Mouse (Mus musculus) midbrain, embryonic 13.5 days (tissue): Measurements from ENCODE around the gene Cntn4. TPM values are rescaled to one million over a fixed set of nuclear protein-coding genes. Genes with fewer than 3 reads are reported as not detected.
A peak's percentile ranks its signal among the peaks of the same experiment; 100 is the strongest.

Experiments
- ATAC-seq: fragments of 200-750 bp; cut with Nextera tagmentation; 2 replicates; pipeline ENCODE4 v1.8.0; 2017; ENCODE audit warnings: mild to moderate bottlenecking, moderate TSS enrichment, moderate library complexity
- H3K27ac ChIP-seq: fragments of 300-500 bp; sonication (generic); 2 replicates; pipeline ENCODE4 v1.5.1; 2015; ENCODE audit warnings: inconsistent platforms, mild to moderate bottlenecking, moderate library complexity
- H3K27me3 ChIP-seq: fragments of 300-500 bp; sonication (generic); 2 replicates; pipeline ENCODE4 v1.6.1; 2015; ENCODE audit warnings: mild to moderate bottlenecking, inconsistent platforms
- H3K36me3 ChIP-seq: fragments of 300-500 bp; sonication (generic); 2 replicates; pipeline ENCODE4 v1.6.1; 2015; ENCODE audit warnings: mild to moderate bottlenecking, inconsistent platforms
- H3K4me1 ChIP-seq: fragments of 300-500 bp; sonication (generic); replicated peaks from 2 replicates; pipeline ENCODE4 v1.6.1; 2015; ENCODE audit warnings: inconsistent platforms
- H3K4me2 ChIP-seq: fragments of 300-500 bp; sonication (generic); replicated peaks from 2 replicates; pipeline ENCODE4 v1.6.1; 2015; ENCODE audit warnings: moderate library complexity, mild to moderate bottlenecking, inconsistent platforms
- H3K4me3 ChIP-seq: fragments of 300-500 bp; sonication (generic); replicated peaks from 2 replicates; pipeline ENCODE4 v1.5.1; 2015; ENCODE audit warnings: mild to moderate bottlenecking, inconsistent platforms
- H3K9ac ChIP-seq: fragments of 300-500 bp; sonication (generic); replicated peaks from 2 replicates; pipeline ENCODE4 v1.6.1; 2015; ENCODE audit warnings: mild to moderate bottlenecking, inconsistent platforms
- H3K9me3 ChIP-seq: fragments of 300-500 bp; sonication (generic); 2 replicates; pipeline ENCODE4 v1.6.1; 2016; ENCODE audit warnings: mild to moderate bottlenecking, inconsistent platforms
- WGBS: fragments of 180-500 bp; shearing (Covaris S2); methylation state at CpG from one replicate; pipeline ENCODE4 v1.1.7; 2015; 5-methylcytosine and 5-hydroxymethylcytosine counted together
- polyA plus RNA-seq: library from polyadenylated mRNA; unstranded; fragments of >200 nt; fragmentation: Nextera tagmentation; extraction: Ambion mirVana; gene quantifications from 2 replicates; pipeline ENCODE4 v1.2.1, GENCODE M21; 2015

Cntn4 gene
- polyA plus RNA-seq, 1 experiment from 2014 or later, result 10.9 TPM

DNA sequence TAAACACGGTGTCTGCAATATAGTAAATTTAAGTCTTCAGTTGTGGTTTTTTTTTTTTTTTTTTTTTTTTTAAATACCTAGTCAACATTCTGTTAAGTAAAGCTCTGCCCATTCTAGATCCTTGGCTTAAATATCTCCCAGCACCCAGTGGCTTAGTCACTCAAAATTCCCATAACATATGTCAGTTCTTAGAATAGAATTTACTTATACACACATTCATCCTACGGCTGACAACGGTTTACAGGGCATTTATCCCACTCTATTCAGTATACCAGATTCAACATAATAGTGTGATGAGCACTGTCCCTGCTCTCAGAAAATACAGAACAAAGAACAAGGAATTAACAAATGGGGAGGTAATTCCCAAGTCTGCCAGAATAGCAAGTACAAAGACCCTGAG, 939.6 kb downstream of the Cntn4 start:
- ATAC-seq, result no peak
- no peak overlapping the region for H3K4me2 ChIP-seq
- no peak overlapping the region for H3K4me3 ChIP-seq
- no peaks in the 10 kb centered on the region for H3K9me3 ChIP-seq
- H3K27ac ChIP-seq, result no peak overlapping the region
- no peaks in the 10 kb centered on the region for H3K4me1 ChIP-seq
- H3K9ac ChIP-seq, result no peak overlapping the region
- H3K27me3 ChIP-seq, result no peaks in the 10 kb centered on the region
- H3K36me3 ChIP-seq, result no peaks in the 10 kb centered on the region
- WGBS, result 72% methylated on average over 3 of the region's 3 CpGs

DNA sequence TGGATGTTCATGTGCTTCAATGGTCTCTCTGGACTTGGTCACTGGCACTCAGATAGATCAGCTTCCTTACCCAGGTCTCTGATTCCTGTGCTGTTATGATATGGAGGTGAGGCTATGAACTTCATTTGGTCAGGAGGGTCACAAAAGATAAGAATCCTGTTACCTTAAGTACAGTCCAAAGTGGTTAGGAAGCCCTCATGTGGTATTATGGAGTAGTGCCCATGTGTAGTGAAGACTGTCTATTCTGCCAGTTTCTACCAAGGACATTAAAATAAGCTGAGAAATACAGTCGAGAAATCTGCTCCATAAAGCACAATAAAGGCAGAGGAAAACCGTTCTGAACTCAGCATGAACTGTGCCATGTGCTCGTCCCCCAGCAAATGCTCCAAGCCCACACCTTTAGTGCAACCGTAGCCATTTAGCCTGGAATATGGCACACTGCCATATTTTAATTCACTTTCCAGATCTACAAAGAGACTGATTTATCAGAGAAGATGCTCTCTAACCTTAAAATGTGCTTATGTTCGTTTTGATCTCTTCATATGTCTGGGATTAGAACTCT, 943.8 kb downstream of the Cntn4 start:
- Histone ChIP-seq H3K4me2 (no peak overlapping the region), H3K27me3 (no peaks in the 10 kb centered on the region), H3K36me3 (no peaks in the 10 kb centered on the region), H3K27ac (no peak overlapping the region), H3K9ac (no peak overlapping the region), H3K4me3 (no peak overlapping the region), H3K4me1 (no peaks in the 10 kb centered on the region), H3K9me3 (no peaks in the 10 kb centered on the region)
- 75% methylated on average over 5 of the region's 5 CpGs for WGBS
- ATAC-seq, result no peak

DNA sequence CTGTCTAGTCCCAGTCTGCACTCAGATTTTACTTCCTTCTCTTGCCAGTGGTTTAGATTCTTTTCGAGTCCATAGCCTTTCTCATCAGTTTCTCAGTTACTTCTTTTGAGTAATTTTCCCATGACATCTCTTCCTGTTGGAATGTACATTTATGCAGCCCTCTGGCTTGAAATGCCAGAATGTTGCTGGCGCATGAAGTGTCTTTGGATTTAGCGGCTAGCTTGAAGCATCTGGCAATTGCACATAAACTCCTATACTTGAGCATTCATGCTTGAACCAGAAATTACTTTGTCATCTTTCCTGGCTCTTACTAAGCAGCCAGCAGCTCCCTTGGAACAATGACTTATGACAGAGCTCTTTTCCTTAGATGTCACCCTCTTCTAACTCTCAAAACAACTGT, 965.6 kb downstream of the Cntn4 start:
- Histone ChIP-seq H3K4me2 (no peak overlapping the region), H3K4me3 (no peak overlapping the region), H3K9ac (no peak overlapping the region), H3K4me1 (0 out of 2 replicates have a peak, but pooled peaks cover 7% of the 10 kb centered on the region), H3K36me3 (no peaks in the 10 kb centered on the region), H3K27me3 (no peaks in the 10 kb centered on the region), H3K27ac (no peak overlapping the region), H3K9me3 (no peaks in the 10 kb centered on the region)
- 89% methylated on average over 3 of the region's 3 CpGs for WGBS
- ATAC-seq, result no peak

DNA sequence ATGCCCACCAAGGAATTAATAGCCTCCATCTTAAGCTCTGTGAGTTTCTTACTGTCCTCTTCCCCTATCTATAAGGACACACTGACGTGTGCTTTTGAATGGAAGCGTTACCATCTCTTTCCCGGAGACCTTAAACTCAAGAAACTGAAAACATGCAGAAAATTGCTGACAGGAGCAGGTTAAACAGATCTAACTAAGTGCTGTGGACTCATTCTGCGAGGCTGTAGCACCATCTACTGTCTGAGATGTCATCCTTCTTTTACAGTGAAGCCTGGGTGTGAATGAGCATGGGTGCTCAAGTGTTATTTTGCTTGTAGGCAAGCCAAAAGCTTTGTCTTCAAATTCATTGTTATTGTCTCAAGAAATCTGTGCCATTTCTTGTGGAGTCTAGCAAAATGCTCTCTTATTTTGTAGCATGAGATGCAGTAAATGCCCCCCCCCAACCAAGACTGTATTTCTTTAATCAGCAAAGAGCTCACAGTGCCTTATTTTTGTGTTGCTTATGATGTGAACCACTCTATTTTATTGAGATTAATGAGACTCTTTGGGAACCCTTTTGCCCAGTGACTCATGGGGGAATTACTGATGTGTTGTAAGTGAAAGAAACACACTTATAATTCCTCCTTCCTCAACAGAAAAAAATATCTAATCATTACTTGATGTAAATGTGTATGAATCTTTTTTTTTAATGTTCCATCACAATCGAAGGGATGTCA, 968.2 kb downstream of the Cntn4 start:
- Histone ChIP-seq H3K4me1 (0 out of 2 replicates have a peak, but pooled peaks cover 7% of the 10 kb centered on the region), H3K9me3 (no peaks in the 10 kb centered on the region), H3K27me3 (no peaks in the 10 kb centered on the region), H3K4me3 (no peak overlapping the region), H3K9ac (no peak overlapping the region), H3K36me3 (no peaks in the 10 kb centered on the region), H3K4me2 (no peak overlapping the region), H3K27ac (no peak overlapping the region)
- peak; percentile 87 for ATAC-seq
- WGBS, result 44% methylated on average over 5 of the region's 5 CpGs

DNA sequence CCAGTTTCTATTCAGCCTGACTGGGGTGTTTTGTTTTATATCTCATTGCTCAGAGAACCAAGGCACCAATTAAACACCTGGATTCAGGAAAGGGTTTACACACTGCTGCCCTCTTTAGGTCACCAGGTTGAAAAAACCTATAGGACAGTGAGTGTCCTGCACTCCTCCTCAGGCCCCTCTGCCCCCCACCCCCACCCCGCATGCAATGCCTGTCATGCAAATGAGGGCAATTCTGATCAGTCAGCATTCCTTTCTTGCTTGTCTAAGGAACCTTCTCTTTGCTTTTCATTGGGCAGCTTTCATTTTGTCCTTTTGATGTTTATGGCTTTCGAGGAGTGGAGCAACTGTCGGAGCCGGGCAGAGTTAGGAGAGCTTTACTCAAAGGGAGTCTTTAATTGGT, 969.5 kb downstream of the Cntn4 start:
- Histone ChIP-seq H3K9me3 (no peaks in the 10 kb centered on the region), H3K9ac (no peak overlapping the region), H3K4me3 (no peak overlapping the region), H3K4me1 (0 out of 2 replicates have a peak, but pooled peaks cover 7% of the 10 kb centered on the region), H3K4me2 (no peak overlapping the region), H3K27ac (no peak overlapping the region), H3K36me3 (no peaks in the 10 kb centered on the region), H3K27me3 (no peaks in the 10 kb centered on the region)
- WGBS, result 25% methylated on average over 4 of the region's 4 CpGs
- ATAC-seq, result no peak

DNA sequence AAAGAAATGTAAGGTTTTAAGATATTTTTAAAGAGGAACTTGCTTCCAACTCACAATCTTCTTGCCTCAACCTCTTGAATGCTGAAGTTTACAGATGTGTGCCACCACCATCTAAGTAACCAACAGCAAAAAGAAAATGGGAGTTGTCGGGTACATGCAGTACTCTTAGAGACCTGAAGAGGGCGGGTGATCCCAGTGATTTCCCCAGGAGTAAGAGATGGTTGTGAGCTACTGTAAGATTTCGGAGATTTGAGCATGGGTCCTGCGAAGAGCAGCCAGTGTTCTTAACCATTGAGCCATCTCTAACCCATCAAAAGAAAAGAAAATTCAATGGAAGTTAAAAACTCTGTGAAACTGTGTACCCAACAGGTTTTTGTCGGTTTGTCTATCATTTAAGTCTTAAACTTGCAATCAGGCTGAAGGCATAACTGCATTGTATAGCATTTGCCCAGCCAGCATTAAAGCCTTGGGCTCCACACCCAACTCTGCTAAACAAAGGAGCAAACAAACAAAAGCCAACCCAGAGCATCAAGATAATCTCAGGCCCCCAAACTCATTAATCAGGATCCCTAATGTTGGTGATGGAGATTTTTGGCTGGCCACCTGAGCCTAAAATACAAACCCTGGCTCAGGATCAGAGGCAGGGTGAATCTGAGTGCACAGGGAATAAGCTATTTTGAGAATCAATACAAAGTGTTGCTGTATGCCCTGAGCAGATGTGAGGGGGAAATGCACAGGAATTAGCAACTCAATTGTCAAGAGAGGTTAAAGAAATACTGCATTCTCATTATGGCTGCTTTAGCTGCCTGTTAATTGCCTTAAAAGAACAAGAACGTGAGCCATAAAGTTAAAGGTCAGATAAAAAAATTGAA, 986.6 kb downstream of the Cntn4 start:
- WGBS, result 35% methylated on average over 6 of the region's 6 CpGs
- H3K9ac ChIP-seq, result no peak overlapping the region
- H3K4me3 ChIP-seq, result no peak overlapping the region
- no peak overlapping the region for H3K27ac ChIP-seq
- no peaks in the 10 kb centered on the region for H3K27me3 ChIP-seq
- H3K36me3 ChIP-seq, result no peaks in the 10 kb centered on the region
- peak; percentile 55 for ATAC-seq
- no peaks in the 10 kb centered on the region for H3K4me1 ChIP-seq
- no peak overlapping the region for H3K4me2 ChIP-seq
- no peaks in the 10 kb centered on the region for H3K9me3 ChIP-seq

DNA sequence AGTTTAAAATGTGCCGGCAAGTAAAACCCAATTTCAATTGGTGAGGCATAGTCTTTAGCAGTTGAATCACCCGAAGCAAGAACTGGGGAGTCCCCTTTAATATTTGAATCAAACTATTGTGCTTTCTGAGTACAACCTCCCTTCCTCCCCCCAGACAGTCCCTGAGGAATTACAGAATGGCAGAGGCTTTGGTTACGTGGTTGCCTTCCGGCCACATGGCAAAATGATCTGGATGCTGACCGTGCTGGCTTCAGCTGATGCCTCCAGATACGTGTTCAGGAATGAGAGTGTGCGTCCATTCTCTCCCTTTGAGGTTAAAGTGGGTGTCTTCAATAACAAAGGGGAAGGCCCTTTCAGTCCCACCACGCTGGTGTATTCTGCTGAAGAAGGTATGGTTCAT, 998.1 kb downstream of the Cntn4 start:
- Histone ChIP-seq H3K36me3 (no peaks in the 10 kb centered on the region), H3K4me3 (no peak overlapping the region), H3K27ac (no peak overlapping the region), H3K4me1 (no peaks in the 10 kb centered on the region), H3K4me2 (no peak overlapping the region), H3K9me3 (no peaks in the 10 kb centered on the region), H3K27me3 (no peaks in the 10 kb centered on the region), H3K9ac (no peak overlapping the region)
- ATAC-seq, result no peak
- WGBS, result 86% methylated on average over 8 of the region's 8 CpGs

DNA sequence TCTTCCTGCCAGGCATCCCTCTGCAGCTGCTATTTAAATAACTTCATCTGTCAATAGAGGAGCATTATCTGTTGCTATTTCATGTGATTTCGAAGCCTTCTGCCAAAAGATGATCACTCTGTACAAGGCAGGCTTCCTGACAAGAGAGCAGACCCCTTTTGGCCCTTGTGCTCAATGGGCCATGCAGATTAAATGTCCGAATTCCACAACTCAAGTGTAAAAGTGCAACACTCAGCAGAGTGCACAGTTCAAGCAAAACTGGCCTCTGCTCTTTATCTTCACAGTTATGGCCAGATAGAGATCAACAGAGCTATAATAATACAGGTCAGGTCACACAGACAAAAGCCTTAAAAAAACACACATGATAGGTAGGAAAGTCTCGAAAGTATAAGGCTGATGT, 1024.5 kb downstream of the Cntn4 start:
- Histone ChIP-seq H3K36me3 (no peaks in the 10 kb centered on the region), H3K27ac (no peak overlapping the region), H3K4me1 (no peaks in the 10 kb centered on the region), H3K4me2 (no peak overlapping the region), H3K9me3 (no peaks in the 10 kb centered on the region), H3K27me3 (no peaks in the 10 kb centered on the region), H3K9ac (no peak overlapping the region), H3K4me3 (no peak overlapping the region)
- ATAC-seq, result no peak
- WGBS, result 74% methylated on average over 3 of the region's 3 CpGs

DNA sequence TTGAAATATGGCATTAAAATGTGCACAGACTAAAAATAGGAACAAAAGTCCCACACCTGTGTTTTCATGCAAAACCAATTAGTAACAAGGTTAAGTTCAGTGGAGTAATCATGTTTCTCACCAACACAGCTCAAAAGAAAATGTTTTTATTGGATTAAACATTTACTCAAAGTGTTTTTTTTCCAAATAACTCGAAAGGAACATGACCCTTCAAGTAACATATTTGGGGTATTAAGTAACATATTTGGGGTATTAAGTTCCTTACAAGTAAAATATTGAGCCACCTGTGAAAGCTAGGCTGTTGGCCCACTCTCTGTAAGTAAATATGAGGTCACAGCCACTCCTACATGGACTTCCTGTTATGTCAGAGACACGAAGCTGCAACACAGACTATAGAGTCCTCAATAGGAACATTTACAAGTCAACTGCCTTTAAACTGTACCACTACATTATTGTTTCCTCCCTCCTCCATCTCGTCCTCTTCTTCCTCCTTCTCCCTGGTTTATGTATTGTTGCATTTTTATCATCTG, 1028.1 kb downstream of the Cntn4 start:
- Histone ChIP-seq H3K27me3 (no peaks in the 10 kb centered on the region), H3K4me2 (no peak overlapping the region), H3K27ac (no peak overlapping the region), H3K9me3 (no peaks in the 10 kb centered on the region), H3K9ac (no peak overlapping the region), H3K36me3 (no peaks in the 10 kb centered on the region), H3K4me3 (no peak overlapping the region), H3K4me1 (no peaks in the 10 kb centered on the region)
- 69% methylated on average over 3 of the region's 3 CpGs for WGBS
- no peak for ATAC-seq

DNA sequence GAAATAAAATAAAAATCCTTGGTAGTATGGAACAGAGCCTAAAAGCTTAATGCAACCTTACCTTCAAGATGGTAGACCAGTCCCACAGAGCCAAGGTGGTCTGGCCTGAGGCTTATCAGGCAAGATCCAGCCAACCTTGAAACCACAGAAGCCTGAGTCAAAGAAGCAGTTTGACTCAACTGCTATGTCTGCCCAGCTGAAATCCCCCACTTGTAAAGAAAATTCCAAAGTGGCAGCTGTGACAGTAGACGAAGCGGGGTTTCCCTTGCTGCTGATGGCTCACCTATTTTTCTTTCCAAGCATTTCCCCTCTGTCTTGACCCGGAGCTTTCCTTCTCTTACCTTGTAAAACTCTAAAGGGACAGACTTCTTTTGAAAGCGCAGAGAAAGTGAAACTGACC, 1048.2 kb downstream of the Cntn4 start:
- Histone ChIP-seq H3K36me3 (no peaks in the 10 kb centered on the region), H3K9ac (no peak overlapping the region), H3K4me2 (no peak overlapping the region), H3K4me1 (no peaks in the 10 kb centered on the region), H3K27ac (no peak overlapping the region), H3K9me3 (no peaks in the 10 kb centered on the region), H3K4me3 (no peak overlapping the region), H3K27me3 (no peaks in the 10 kb centered on the region)
- WGBS, result 88% methylated on average over 4 of the region's 4 CpGs
- ATAC-seq, result no peak

DNA sequence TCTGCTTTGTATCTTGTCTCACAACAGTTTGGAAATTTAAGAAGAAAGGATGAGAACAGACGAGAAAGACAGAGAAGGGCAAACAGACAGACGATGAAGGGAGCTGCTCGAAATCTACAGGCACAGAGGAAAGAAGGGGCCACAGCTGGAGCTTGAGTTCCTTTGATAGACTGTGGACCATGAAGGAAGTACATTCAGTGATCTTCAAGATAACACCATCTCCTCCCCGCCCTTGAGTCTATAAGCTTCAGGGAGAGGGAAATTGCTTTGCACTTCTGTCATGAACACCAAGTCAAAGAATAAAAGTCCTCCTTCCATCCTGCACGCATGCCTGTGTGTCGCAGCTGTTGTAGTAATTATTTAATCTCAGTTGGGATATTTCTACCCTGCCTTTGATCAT, 1048.6 kb downstream of the Cntn4 start:
- WGBS, result 76% methylated on average over 6 of the region's 6 CpGs
- H3K27ac ChIP-seq, result no peak overlapping the region

DNA sequence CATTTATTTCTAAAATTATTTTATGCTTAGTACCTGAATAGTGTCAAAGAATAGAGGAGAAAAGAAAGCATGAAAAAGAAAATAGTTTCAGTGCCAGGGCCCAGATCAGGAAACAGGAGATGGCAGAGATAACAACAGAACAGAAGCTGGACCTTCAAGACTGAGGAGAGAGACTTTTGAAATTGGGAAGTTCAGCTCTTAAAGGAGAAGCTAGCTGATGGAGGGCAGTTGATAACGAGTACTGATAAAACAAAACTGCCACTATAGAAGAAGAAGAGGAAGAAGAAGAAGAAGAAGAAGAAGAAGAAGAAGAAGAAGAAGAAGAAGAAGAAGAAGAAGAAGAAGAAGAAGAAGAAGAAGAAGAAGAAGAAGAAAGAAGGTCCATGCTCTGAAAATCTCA, 1050.2 kb downstream of the Cntn4 start:
- H3K4me2 ChIP-seq, result no peak overlapping the region
- no peak for ATAC-seq
- 77% methylated on average over 1 of the region's 1 CpGs for WGBS
- H3K9ac ChIP-seq, result no peak overlapping the region
- H3K27ac ChIP-seq, result no peak overlapping the region
- H3K4me3 ChIP-seq, result no peak overlapping the region
- no peaks in the 10 kb centered on the region for H3K36me3 ChIP-seq
- no peaks in the 10 kb centered on the region for H3K27me3 ChIP-seq
- H3K4me1 ChIP-seq, result no peaks in the 10 kb centered on the region
- no peaks in the 10 kb centered on the region for H3K9me3 ChIP-seq

More for the DNA sequence above, 1048.6 kb downstream of the Cntn4 start:
- no peak for ATAC-seq
- Histone ChIP-seq H3K4me1 (no peaks in the 10 kb centered on the region), H3K36me3 (no peaks in the 10 kb centered on the region), H3K9ac (no peak overlapping the region), H3K27me3 (no peaks in the 10 kb centered on the region), H3K9me3 (no peaks in the 10 kb centered on the region), H3K4me3 (no peak overlapping the region), H3K4me2 (no peak overlapping the region)
